Mouse (Mus musculus) ovary, postnatal 10 days (tissue): ENCODE measurements around the gene Dnajb9.
"Not testable (repeated sequence)": the region's sequence is repeated elsewhere in the genome, so short reads cannot be mapped to it uniquely, and the experiment has no call there.

Source experiments
- DNase-seq: peaks from one replicate; pipeline ENCODE4 v3.0.0; 2022; ENCODE audit warnings: low spot score

Gene Dnajb9

GRCm38 (mm10) chr12:44209824-44210752, at the start of gene Dnajb9:
TSS of gene Dnajb9 (minus strand) at chr12:44210326.
- peak; percentile 97 for DNase-seq

- DNase-seq: no peak
Observed at GRCm38 (mm10) chr12:44248309-44248977, 38.3 kb upstream of the Dnajb9 start.

GRCm38 (mm10) chr12:44245739-44246138, 35.6 kb upstream of the Dnajb9 start:
- no peak for DNase-seq

GRCm38 (mm10) chr12:44242407-44242806, 32.3 kb upstream of the Dnajb9 start:
- DNase-seq: no peak

- no peak for DNase-seq
Observed at GRCm38 (mm10) chr12:44241090-44241489, 31.0 kb upstream of the Dnajb9 start.

GRCm38 (mm10) chr12:44224650-44225049, 14.5 kb upstream of the Dnajb9 start:
- DNase-seq: no peak

- DNase-seq: no peak
Observed at GRCm38 (mm10) chr12:44223044-44223443, 12.9 kb upstream of the Dnajb9 start.

- DNase-seq: peak; percentile 19
Observed at GRCm38 (mm10) chr12:44221651-44222356, 11.7 kb upstream of the Dnajb9 start.

- DNase-seq: not testable (repeated sequence)
Observed at GRCm38 (mm10) chr12:44221070-44221469, 10.9 kb upstream of the Dnajb9 start, which contains the start of gene Pnpla8. TSS of gene Pnpla8 (plus strand) at chr12:44221370.

GRCm38 (mm10) chr12:44211555-44211954, 1.4 kb upstream of the Dnajb9 start:
- DNase-seq: no peak

GRCm38 (mm10) chr12:44209141-44209823, 844 bp downstream of the Dnajb9 start:
- DNase-seq: peak; percentile 6

- no peak for DNase-seq
Observed at GRCm38 (mm10) chr12:44197873-44198525, 12.1 kb downstream of the Dnajb9 start.

- no peak for DNase-seq
Observed at GRCm38 (mm10) chr12:44181081-44181982, 28.8 kb downstream of the Dnajb9 start.

GRCm38 (mm10) chr12:44177038-44177355, 33.1 kb downstream of the Dnajb9 start:
- no peak for DNase-seq

- DNase-seq: no peak
Observed at GRCm38 (mm10) chr12:44176331-44177037, 33.6 kb downstream of the Dnajb9 start.

GRCm38 (mm10) chr12:44166949-44167348, 43.2 kb downstream of the Dnajb9 start:
- DNase-seq: no peak

- DNase-seq: no peak
Observed at GRCm38 (mm10) chr12:44159349-44159748, 50.8 kb downstream of the Dnajb9 start.
